Mouse (Mus musculus): Measurements from ENCODE around the gene Epb41l2. TPM values are rescaled to one million over a fixed set of nuclear protein-coding genes. Genes with fewer than 3 reads are reported as not detected.

The Epb41l2 gene
- polyA plus RNA-seq, 1 experiment from 2014 or later: 79.4 TPM

- WGBS: 61% methylated on average over 2 of the region's 2 CpGs
- no peaks in the 10 kb centered on the region for H3K27me3 ChIP-seq (ENCODE audit: low read depth, poor library complexity, severe bottlenecking)
Observed at GRCm38 (mm10) chr10:25371336-25371735, 11.7 kb downstream of the Epb41l2 start.

DNA sequence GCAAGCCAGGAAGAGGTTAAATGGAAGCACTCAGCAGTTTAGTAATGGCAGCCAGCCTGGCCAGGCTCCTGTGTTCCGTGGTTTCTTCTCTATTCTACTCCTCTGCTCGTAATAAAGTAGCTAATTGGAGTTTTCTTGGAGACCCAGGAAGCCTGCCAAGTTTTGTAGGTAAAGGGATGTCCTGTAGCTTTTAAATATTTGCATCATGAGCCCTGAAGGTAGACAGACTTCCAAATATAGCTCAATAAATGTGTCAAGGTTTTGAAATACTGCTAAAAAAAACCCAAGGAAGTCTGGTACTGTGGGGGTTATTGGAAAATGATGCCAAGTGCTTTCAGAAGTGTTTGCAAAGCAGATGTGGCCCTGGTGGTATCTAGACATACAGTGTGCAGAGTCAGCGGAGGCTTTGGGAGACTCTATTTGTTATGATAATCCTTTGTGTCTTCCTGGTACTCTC lies 12.3 kb downstream of the Epb41l2 start:
- no peak for DNase-seq (ENCODE audit: low spot score)
- H3K4me3 ChIP-seq: peak overlapping the region; percentile 20
- 6% methylated on average over 3 of the region's 3 CpGs for WGBS
- H3K27ac ChIP-seq: peak overlapping the region; percentile 84
- H3K4me1 ChIP-seq: peaks cover 79% of the 10 kb centered on the region
- no peaks in the 10 kb centered on the region; the same call in 1 of the 2 replicates for H3K36me3 ChIP-seq
- no peaks in the 10 kb centered on the region for H3K9me3 ChIP-seq (replicated peaks)
- no peaks in the 10 kb centered on the region for H3K27me3 ChIP-seq (ENCODE audit: low read depth, poor library complexity, severe bottlenecking)

More at GRCm38 (mm10) chr10:25371336-25371735, 11.7 kb downstream of the Epb41l2 start:
- Histone ChIP-seq H3K4me3 (no peak overlapping the region), H3K36me3 (no peaks in the 10 kb centered on the region), H3K9me3 (replicated peaks) (no peaks in the 10 kb centered on the region), H3K27ac (peak overlapping the region; percentile 84), H3K4me1 (peaks cover 85% of the 10 kb centered on the region)
- no peak for DNase-seq (ENCODE audit: low spot score)

DNA sequence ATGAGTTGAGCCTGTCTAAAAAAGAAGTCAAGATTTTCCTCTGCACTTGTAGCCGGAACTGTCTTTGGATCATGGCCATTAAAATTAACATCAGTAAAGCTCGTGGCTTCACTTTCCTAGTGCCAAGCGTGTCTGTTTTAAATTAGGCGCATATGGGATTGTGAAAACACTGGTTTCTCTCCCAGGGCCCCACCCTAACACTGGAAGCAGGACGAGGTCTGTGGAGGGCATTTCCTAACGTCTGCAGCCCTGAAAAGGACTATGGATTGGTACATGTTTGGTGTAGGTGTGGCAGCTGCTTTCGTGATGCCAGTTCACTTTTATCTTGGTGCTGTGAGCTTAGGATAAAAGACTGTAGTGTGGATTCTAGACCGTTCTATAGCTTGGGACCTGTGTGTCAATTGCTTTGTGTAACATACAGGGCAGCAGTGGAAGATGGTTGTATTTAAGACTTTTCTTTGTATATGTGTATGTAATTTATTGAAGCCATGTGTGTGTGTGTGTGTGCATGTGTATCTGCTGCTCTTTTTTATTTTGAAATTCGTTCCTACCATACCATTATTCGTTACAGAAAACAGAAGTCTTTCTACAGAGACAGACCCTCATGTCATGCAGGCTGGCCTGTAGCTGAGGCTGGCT lies 13.0 kb downstream of the Epb41l2 start:
- Histone ChIP-seq H3K4me1 (peaks cover 72% of the 10 kb centered on the region), H3K27me3 (ENCODE audit: low read depth, poor library complexity, severe bottlenecking) (no peaks in the 10 kb centered on the region), H3K4me3 (peak overlapping the region; percentile 20; the same call in 1 of the 2 replicates), H3K27ac (peak overlapping the region; percentile 84), H3K36me3 (peaks cover 6% of the 10 kb centered on the region), H3K9me3 (replicated peaks) (no peaks in the 10 kb centered on the region)
- 25% methylated on average over 10 of the region's 10 CpGs for WGBS
- DNase-seq (ENCODE audit: low spot score): peak; percentile 65

GRCm38 (mm10) chr10:25375036-25375435 lies 15.4 kb downstream of the Epb41l2 start:
- Histone ChIP-seq H3K27me3 (ENCODE audit: low read depth, poor library complexity, severe bottlenecking) (no peaks in the 10 kb centered on the region), H3K27ac (no peak overlapping the region; the same call in 1 of the 2 replicates), H3K9me3 (replicated peaks) (no peaks in the 10 kb centered on the region), H3K36me3 (peaks cover 27% of the 10 kb centered on the region), H3K4me3 (no peak overlapping the region), H3K4me1 (peaks cover 54% of the 10 kb centered on the region)
- DNase-seq (ENCODE audit: low spot score): no peak
- WGBS: 56% methylated on average over 4 of the region's 4 CpGs

DNA sequence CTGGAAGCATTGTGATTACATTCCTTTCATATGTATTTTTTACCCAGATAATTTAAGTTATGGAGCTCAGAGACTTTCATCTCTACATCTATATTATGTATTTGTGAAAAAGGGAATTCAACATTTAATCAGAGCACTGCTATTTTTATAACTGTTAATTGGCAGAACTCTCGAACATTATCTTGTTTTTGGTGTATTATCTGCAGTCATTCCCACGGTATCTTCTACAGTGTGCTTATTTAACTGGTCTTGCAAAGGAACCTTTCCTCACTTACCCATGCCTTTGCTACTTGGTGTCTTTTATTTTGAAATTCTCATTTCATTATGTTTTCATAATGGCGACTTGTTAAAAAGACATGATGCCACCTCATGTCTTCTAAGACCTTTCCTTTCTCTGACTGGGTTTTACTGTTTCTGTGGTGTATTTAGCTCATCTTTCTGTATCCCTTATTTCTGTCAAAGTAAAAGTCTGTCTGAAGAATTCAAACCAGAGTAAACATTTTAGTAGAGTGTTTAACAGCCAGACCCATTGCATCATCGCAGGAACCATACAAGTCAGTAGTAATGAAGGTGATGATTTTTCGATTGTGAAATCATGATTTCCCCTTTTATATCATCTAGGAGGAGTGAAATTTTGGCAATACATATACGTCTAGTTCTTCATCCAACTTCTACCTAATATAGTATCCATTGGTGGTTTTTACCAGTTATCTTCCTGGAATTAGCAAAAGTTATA lies 21.3 kb downstream of the Epb41l2 start:
- DNase-seq (ENCODE audit: low spot score): no peak
- Histone ChIP-seq H3K27ac (no peak overlapping the region), H3K4me3 (no peak overlapping the region), H3K9me3 (replicated peaks) (no peaks in the 10 kb centered on the region), H3K4me1 (peaks cover 41% of the 10 kb centered on the region), H3K27me3 (ENCODE audit: low read depth, poor library complexity, severe bottlenecking) (no peaks in the 10 kb centered on the region), H3K36me3 (peaks cover 27% of the 10 kb centered on the region)
- 92% methylated on average over 6 of the region's 6 CpGs for WGBS

GRCm38 (mm10) chr10:25381951-25382350 lies 22.4 kb downstream of the Epb41l2 start:
- no peaks in the 10 kb centered on the region for H3K9me3 ChIP-seq (replicated peaks)
- peak overlapping the region; percentile 81 for H3K27ac ChIP-seq
- peaks cover 52% of the 10 kb centered on the region for H3K4me1 ChIP-seq
- H3K36me3 ChIP-seq: peaks cover 27% of the 10 kb centered on the region
- H3K4me3 ChIP-seq: 0 out of 2 replicates have a peak overlapping the region, but pooled peaks have one; percentile 12
- peak; percentile 81 for DNase-seq (ENCODE audit: low spot score)
- H3K27me3 ChIP-seq (ENCODE audit: low read depth, poor library complexity, severe bottlenecking): no peaks in the 10 kb centered on the region
- WGBS: 27% methylated on average over 10 of the region's 10 CpGs

- Histone ChIP-seq H3K27me3 (ENCODE audit: low read depth, poor library complexity, severe bottlenecking) (no peaks in the 10 kb centered on the region), H3K4me1 (peaks cover 64% of the 10 kb centered on the region), H3K27ac (peak overlapping the region; percentile 57; the same call in 1 of the 2 replicates), H3K4me3 (no peak overlapping the region), H3K9me3 (replicated peaks) (no peaks in the 10 kb centered on the region), H3K36me3 (peaks cover 16% of the 10 kb centered on the region)
- WGBS: 78% methylated on average over 5 of the region's 5 CpGs
- no peak for DNase-seq (ENCODE audit: low spot score)
Observed at GRCm38 (mm10) chr10:25383171-25383570, 23.6 kb downstream of the Epb41l2 start.

GRCm38 (mm10) chr10:25384391-25384790 lies 24.8 kb downstream of the Epb41l2 start:
- peaks cover 64% of the 10 kb centered on the region for H3K4me1 ChIP-seq
- WGBS: 62% methylated on average over 10 of the region's 10 CpGs
- peak overlapping the region; percentile 85 for H3K27ac ChIP-seq

DNA sequence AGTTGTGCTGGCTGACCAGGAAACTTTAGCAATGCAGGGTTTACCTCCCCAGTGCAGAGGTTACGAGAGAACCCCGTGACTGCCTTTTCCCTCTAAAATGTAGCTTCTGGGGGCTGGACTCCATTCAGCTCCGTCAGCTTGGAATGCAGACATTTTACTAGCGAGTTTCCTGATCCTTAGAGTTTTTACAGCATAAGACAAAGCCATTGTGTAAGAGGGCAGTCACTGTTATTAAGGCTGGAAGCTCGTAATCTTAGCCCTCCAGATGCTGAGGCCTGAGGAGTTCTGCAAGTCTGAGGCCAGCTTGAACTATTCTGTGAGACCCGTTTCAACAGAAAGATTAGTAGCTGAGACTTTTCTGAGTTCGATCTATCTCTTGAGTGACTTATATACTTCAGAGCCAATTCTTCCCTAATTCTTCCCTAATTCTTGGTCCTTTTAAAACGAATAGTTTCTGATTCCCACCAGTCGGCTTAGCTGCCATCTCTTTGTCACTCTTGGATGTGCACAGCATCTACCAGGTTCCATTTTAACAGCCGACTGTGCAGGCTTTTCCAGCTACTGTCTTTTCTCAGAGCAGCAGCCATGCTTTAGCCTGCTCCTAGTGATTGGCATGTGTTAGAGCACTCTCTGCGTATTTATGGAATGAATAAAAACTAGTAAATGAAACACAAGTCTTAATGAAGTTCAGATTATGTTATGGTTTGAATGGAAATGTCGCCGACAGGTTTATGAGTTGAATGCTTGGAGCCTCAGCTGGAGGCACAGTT lies 26.4 kb downstream of the Epb41l2 start:
- H3K36me3 ChIP-seq: no peaks in the 10 kb centered on the region
- peaks cover 64% of the 10 kb centered on the region for H3K4me1 ChIP-seq
- no peaks in the 10 kb centered on the region for H3K27me3 ChIP-seq (ENCODE audit: low read depth, poor library complexity, severe bottlenecking)
- 45% methylated on average over 13 of the region's 13 CpGs for WGBS
- no peaks in the 10 kb centered on the region for H3K9me3 ChIP-seq (replicated peaks)
- peak overlapping the region; percentile 85 for H3K27ac ChIP-seq
- no peak for DNase-seq (ENCODE audit: low spot score)
- no peak overlapping the region for H3K4me3 ChIP-seq

More at GRCm38 (mm10) chr10:25384391-25384790, 24.8 kb downstream of the Epb41l2 start:
- no peak for DNase-seq (ENCODE audit: low spot score)
- Histone ChIP-seq H3K9me3 (replicated peaks) (no peaks in the 10 kb centered on the region), H3K27me3 (ENCODE audit: low read depth, poor library complexity, severe bottlenecking) (no peaks in the 10 kb centered on the region), H3K4me3 (no peak overlapping the region), H3K36me3 (peaks cover 4% of the 10 kb centered on the region)

DNA sequence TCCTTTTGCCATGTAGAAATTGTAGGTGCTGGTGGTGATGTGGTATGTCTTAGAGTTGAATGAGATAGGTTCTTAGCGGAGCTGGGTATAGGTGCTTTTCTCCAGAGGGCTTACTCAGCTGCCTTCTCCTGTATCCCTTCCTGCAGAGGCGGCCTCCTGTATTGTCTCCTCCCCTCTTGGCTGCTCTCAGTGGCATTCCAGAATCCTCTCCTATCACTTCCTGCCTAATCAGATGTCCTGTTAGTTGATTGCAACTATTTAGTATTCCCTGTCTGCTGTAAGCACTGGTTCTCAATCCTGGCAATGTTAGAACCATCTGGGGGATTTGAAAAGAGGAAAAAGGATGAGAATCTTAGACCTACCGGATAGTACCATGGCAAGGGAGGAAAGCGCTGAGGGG lies 27.3 kb downstream of the Epb41l2 start:
- DNase-seq (ENCODE audit: low spot score): no peak
- Histone ChIP-seq H3K27ac (peak overlapping the region; percentile 85), H3K36me3 (no peaks in the 10 kb centered on the region), H3K9me3 (replicated peaks) (no peaks in the 10 kb centered on the region), H3K27me3 (ENCODE audit: low read depth, poor library complexity, severe bottlenecking) (no peaks in the 10 kb centered on the region), H3K4me3 (no peak overlapping the region), H3K4me1 (peaks cover 61% of the 10 kb centered on the region)
- WGBS: 56% methylated on average over 4 of the region's 4 CpGs

GRCm38 (mm10) chr10:25387268-25387667 lies 27.7 kb downstream of the Epb41l2 start:
- Histone ChIP-seq H3K4me1 (peaks cover 57% of the 10 kb centered on the region), H3K27me3 (ENCODE audit: low read depth, poor library complexity, severe bottlenecking) (no peaks in the 10 kb centered on the region), H3K27ac (peak overlapping the region; percentile 85), H3K36me3 (no peaks in the 10 kb centered on the region), H3K9me3 (replicated peaks) (no peaks in the 10 kb centered on the region), H3K4me3 (no peak overlapping the region)
- DNase-seq (ENCODE audit: low spot score): no peak
- WGBS: 16% methylated on average over 4 of the region's 4 CpGs

- no peaks in the 10 kb centered on the region for H3K9me3 ChIP-seq (replicated peaks)
- no peak overlapping the region for H3K27ac ChIP-seq
- H3K27me3 ChIP-seq (ENCODE audit: low read depth, poor library complexity, severe bottlenecking): no peaks in the 10 kb centered on the region
- H3K36me3 ChIP-seq: no peaks in the 10 kb centered on the region
- no peak for DNase-seq (ENCODE audit: low spot score)
- peaks cover 13% of the 10 kb centered on the region; the same call in 1 of the 2 replicates for H3K4me1 ChIP-seq
- WGBS: 88% methylated on average over 7 of the region's 7 CpGs
- H3K4me3 ChIP-seq: no peak overlapping the region
Observed at GRCm38 (mm10) chr10:25392786-25393185, 33.2 kb downstream of the Epb41l2 start.
